Mouse (Mus musculus): ENCODE data around the gene Znrf1.

- TF ChIP-seq CTCF (IDR thresholded peaks at IDR 0.05; ENCODE audit: borderline replicate concordance, insufficient read depth, low read depth, low read length) (no peak), POLR2A (IDR thresholded peaks at IDR 0.05; ENCODE audit: borderline replicate concordance, insufficient read depth, low read length) (no peak)
These were observed 34.0 kb downstream of the Znrf1 start for GRCm38 (mm10) chr8:111569926-111570325.
